Mouse (Mus musculus): ENCODE data around the gene Depdc5.

The Depdc5 gene

DNA sequence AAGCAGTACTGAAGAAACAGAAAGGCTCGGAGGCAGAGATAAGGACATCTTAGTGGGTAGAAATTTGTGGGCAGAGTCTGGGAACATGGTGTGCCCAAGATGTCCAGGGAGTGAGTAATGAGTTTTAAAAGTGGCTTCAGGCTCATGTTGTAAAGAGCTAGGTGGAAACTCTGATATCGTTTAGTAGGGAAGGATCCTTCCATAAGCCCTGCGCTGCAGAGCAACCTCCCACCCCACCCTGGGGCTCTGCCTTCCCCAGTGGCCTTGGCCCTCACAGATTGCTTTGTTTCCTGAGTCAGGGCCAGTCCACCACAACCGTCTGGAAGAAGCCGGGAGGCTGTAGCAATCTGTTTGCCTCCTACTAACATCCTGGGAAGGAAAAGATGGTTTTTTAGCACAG lies 152.1 kb downstream of the Depdc5 start:
- in situ Hi-C loops (cut with MboI; ENCODE audit: low pct_unique_long_range_greater_than_20kb in 1 of 2, low sequenced_read_pairs in 2 of 2, unreplicated experiment in 1 of 2), result no loop called here

DNA sequence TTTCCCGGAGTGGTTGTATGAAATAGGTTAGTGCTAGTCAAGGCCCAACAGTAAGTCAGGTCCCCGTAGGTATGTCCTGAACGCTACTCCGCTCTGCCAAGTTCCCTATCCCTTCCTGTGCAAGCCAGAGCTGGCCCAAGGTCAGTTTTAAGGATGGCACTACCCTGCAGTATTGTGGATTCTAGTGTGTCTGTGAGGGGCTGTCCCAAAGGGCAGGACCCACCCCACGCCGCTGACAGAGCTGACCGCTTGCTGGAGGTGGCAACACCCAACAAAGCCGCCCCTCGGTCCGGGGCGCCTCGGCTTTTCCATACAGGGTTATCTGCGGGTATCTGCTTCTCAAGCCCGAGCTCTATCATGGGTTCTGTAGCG lies 154.7 kb downstream of the Depdc5 start:
- in situ Hi-C loops (cut with MboI; ENCODE audit: low pct_unique_long_range_greater_than_20kb in 1 of 2, low sequenced_read_pairs in 2 of 2, unreplicated experiment in 1 of 2), result no loop called here

DNA sequence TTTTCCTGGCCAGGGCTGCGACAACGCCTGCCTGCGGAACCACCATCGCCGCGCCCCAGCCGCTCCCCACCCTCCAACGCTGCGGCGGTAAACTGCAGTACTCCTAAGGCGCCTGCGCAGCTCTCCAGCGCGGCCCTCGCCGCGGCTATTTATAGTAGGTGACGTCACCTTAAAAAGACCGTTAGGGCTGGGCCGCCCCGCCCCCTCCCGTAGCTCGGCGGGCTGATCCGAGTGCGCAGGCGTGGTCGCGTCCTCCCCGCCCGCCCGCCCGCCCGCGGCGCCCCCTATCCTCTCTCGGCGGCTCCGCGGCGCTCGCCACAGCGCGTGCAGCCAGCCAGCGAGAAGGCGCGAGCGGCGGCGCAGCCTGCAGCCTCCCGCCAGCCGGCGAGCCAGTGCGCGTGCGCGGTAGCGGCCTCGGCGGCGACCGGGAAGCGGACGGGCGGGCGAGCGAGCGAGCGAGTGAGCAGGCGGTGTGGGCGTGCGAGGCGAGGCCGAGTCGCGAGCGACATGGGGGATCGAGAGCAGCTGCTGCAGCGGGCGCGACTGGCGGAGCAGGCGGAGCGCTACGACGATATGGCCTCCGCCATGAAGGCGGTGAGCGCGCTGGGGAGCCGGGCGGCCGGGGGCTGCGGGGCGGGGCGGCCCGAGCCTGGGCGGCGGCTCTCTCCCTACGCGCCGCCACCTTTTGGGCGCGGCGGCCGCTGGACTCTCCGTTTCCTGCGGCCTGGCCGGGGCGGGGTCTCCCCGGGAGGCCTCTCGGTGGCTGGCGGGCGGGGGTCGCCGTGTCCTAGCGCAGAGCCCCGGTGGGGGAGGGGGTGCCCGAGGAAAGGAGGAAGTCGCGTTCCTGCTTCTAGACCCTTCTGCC lies 155.3 kb downstream of the Depdc5 start, which contains the start of gene Ywhah:
Gene Ywhah, plus strand, starts transcription at position 256 of the 865 bp plus-strand sequence.
- in situ Hi-C loops (cut with MboI; ENCODE audit: low pct_unique_long_range_greater_than_20kb in 1 of 2, low sequenced_read_pairs in 2 of 2, unreplicated experiment in 1 of 2), result no loop called here

DNA sequence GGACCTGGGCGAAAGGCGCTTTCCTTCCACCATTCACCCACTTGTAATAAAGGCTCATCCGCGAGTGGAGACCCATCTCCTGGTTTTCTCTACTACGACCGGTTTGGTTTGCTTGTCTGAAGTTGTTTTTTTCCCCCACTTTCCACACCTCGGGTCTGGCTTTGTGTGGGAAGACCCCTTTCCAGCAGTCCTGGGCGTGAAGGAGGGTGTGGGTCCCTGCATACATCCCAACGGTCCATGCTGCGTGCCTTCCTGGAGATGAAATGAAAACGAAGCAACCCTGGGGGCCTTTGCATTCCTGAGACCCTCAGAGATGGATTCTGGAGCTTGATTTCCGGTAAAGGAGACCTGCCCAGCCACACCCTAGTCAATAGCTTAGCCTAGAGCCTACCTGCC lies 155.9 kb downstream of the Depdc5 start:
- in situ Hi-C loops (cut with MboI; ENCODE audit: low pct_unique_long_range_greater_than_20kb in 1 of 2, low sequenced_read_pairs in 2 of 2, unreplicated experiment in 1 of 2), result no loop called here

GRCm38 (mm10) chr5:33021622-33022021 lies 158.1 kb downstream of the Depdc5 start:
- in situ Hi-C loops (cut with MboI; ENCODE audit: low pct_unique_long_range_greater_than_20kb in 1 of 2, low sequenced_read_pairs in 2 of 2, unreplicated experiment in 1 of 2), result no loop called here

- in situ Hi-C loops (cut with MboI; ENCODE audit: low pct_unique_long_range_greater_than_20kb in 1 of 2, low sequenced_read_pairs in 2 of 2, unreplicated experiment in 1 of 2), result no loop called here
Observed at GRCm38 (mm10) chr5:33023337-33023736, 159.8 kb downstream of the Depdc5 start.

DNA sequence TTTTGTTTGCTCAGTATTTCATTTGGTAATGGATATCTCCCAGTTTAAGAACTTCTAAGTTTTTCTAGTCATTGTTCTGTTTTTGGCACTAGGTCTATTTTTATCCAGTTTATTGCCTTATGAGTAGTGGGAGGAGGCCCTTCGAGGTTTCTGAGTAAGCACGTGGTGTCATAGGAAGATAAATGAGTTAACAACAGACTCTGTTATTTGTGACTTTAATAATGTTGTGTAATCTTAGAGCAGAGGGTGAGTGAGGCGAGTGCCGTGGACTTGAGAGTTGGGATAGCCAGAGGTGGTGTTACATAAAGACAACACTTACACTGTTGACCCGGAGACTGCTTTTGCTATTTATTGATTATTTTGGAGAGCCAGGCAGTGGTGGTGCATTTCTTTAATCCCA lies 161.0 kb downstream of the Depdc5 start:
- in situ Hi-C loops (cut with MboI; ENCODE audit: low pct_unique_long_range_greater_than_20kb in 1 of 2, low sequenced_read_pairs in 2 of 2, unreplicated experiment in 1 of 2), result no loop called here

DNA sequence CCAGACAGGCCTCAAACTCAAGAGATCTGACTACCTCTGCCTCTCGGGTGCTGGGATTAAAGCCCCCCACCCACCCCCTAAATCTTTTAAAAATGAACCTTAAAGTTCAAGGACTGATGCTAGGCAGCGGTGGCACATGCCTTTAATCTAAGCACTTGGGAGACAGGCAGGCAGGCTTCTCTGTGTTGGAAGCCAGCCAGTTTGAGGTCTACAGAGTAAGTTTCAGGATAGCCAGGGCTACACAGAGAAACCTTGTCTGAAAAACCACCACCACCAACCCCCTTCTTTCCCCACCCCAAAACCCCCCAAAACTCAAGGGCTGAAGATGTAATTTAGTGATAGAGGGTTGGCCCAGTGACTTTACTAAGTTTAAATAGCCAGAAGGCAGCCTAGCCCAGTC lies 165.2 kb downstream of the Depdc5 start:
- in situ Hi-C loops (cut with MboI; ENCODE audit: low pct_unique_long_range_greater_than_20kb in 1 of 2, low sequenced_read_pairs in 2 of 2, unreplicated experiment in 1 of 2), result loop anchor here in 1 of 2 experiments (25.0 kb wide), 1 partner anchor 441 kb away; no protein-coding TSS in a partner anchor

- in situ Hi-C loops (cut with MboI; ENCODE audit: low pct_unique_long_range_greater_than_20kb in 1 of 2, low sequenced_read_pairs in 2 of 2, unreplicated experiment in 1 of 2), result loop anchor here (5.0 to 25.0 kb wide), 4 partner anchors 103 to 443 kb away; no protein-coding TSS in a partner anchor
Observed at GRCm38 (mm10) chr5:33030425-33031175, 167.1 kb downstream of the Depdc5 start.

DNA sequence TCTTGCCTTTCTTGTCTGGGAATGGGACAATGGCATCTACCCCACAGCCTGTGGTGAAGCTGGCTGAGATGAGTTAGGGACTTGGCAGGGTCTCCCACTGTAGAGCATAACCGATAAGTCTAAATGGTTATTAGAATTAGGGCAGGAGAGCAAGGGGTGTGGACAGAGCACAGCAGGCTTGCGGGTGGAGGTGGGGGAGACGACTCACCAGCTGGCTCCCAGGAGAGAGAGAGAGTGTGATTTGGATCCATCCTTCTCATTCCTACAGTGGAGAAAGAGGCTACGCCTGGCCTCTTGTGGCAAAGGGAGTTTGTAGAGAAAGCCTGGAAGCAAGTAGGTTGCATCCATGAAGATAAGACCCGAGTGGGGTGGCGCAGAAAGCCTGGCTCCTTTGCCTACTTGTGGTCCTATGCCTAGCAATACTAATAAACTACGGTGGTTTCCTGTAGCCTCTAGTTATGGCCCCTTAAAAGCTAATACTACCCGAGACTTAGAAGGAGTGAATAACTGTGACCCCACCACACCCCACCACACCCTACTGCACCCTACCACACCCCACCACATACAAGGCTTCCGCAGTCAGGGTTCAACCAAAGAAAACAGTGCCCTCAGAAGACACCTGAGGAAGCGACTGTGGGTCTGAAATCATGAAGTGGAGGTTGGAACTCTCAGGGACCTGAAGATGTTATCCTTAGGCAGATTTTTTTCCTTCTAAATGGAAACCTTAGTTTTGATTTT lies 168.7 kb downstream of the Depdc5 start:
- in situ Hi-C loops (cut with MboI; ENCODE audit: low pct_unique_long_range_greater_than_20kb in 1 of 2, low sequenced_read_pairs in 2 of 2, unreplicated experiment in 1 of 2), result loop anchor here (5.0 to 25.0 kb wide), 4 partner anchors 105 to 445 kb away; no protein-coding TSS in a partner anchor

- in situ Hi-C loops (cut with MboI; ENCODE audit: low pct_unique_long_range_greater_than_20kb in 1 of 2, low sequenced_read_pairs in 2 of 2, unreplicated experiment in 1 of 2), result loop anchor here (5.0 to 25.0 kb wide), 4 partner anchors 106 to 446 kb away; no protein-coding TSS in a partner anchor
Observed at GRCm38 (mm10) chr5:33033121-33033520, 169.6 kb downstream of the Depdc5 start.

DNA sequence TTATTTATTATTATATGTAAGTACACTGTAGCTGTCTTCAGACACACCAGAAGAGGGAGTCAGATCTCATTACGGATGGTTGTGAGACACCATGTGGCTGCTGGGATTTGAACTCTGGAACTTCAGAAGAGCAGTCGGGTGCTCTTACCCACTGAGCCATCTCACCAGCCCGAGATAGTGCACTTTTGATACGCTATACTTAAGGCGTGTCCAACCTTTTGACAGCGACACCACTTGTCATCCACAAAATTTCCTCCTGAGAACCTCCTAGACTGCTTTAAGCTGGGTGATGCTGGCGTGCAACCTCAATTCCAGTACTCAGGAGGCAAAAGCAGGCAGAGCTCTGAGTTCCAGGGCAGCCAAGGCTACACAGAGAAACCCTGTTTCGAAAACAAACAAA lies 170.1 kb downstream of the Depdc5 start:
- in situ Hi-C loops (cut with MboI; ENCODE audit: low pct_unique_long_range_greater_than_20kb in 1 of 2, low sequenced_read_pairs in 2 of 2, unreplicated experiment in 1 of 2), result loop anchor here (5.0 to 25.0 kb wide), 4 partner anchors 106 to 446 kb away; no protein-coding TSS in a partner anchor

DNA sequence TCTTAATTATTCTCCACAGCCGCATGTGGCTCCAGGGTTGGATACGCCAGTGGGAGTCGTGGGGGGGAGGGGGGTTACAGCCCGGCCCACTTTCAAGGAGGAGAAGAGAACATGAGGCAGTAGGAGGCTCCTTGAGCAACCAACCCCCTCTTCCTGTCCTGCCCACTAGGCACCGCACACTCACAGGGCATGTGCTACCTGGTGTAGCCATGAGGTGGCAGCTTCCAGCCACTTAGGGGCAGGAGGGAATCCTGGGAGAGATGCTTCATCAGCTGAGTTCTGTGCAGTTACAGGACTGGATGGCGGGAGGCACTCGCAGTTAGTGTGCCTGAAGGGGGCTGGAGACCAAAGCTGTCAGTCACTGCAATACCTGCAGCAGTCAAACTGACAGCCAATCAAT lies 170.6 kb downstream of the Depdc5 start:
- in situ Hi-C loops (cut with MboI; ENCODE audit: low pct_unique_long_range_greater_than_20kb in 1 of 2, low sequenced_read_pairs in 2 of 2, unreplicated experiment in 1 of 2), result loop anchor here (5.0 to 25.0 kb wide), 4 partner anchors 107 to 447 kb away; no protein-coding TSS in a partner anchor

DNA sequence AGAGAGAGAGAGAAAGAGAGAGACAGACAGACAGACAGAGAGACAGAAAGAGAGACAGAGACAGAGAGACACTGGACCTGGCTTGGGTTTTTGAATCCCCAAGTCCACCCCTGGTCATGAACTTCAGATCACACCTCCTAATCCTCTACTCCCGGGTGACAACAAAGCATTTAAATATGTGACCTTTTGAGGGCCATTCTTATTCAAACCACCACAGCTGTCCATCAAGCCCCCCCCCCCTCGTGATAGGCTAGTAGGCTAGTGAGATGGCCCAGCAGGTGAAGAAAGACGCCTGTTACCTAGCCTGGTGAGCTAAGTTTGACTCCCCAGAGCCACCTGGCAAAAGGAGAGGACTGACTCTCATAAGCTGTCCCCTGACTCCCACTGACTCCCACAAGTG lies 171.4 kb downstream of the Depdc5 start:
- in situ Hi-C loops (cut with MboI; ENCODE audit: low pct_unique_long_range_greater_than_20kb in 1 of 2, low sequenced_read_pairs in 2 of 2, unreplicated experiment in 1 of 2), result loop anchor here (5.0 to 25.0 kb wide), 4 partner anchors 108 to 448 kb away; no protein-coding TSS in a partner anchor

DNA sequence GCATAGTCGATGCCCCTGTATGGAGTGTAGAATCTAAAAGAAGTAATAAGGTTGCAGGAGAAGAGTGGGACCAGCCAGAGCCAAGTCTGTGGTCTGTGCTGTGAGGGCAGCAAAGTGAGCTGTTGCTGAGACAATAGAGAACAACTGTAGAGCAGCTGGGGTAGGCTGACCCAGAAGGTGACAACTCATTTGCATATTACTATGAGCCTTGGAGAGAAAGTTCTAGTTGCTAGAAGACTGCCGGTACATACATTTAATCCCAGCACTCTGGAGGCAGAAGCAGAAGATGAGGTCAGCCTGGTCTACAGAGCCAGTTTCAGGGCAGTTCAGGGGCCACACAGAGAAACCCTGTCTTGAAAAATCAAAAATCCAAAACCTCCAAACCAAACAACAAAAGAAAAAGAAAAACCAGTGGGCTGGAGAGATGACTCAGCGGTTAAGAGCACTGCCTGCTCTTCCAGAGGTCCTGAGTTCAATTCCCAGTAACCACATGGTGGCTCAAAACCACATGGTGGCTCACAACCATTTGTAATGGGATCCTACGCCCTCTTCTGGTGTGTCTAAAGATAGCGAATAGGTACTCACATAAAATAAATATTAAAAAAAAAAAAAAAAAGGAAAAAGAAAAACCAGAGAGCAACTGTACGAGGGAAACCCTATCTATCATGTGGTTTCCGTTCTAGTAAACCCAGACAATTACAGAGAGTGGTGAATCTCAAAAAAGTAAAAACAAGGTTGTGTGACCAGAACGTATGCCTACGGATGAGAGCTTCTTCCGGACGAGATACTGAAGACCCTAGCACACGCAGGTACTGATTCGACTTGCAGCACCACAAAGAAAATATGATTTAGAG lies 175.4 kb downstream of the Depdc5 start:
- in situ Hi-C loops (cut with MboI; ENCODE audit: low pct_unique_long_range_greater_than_20kb in 1 of 2, low sequenced_read_pairs in 2 of 2, unreplicated experiment in 1 of 2), result loop anchor here (10.0 to 25.0 kb wide), 3 partner anchors 114 to 452 kb away; no protein-coding TSS in a partner anchor

GRCm38 (mm10) chr5:33039510-33039911 lies 176.0 kb downstream of the Depdc5 start:
- in situ Hi-C loops (cut with MboI; ENCODE audit: low pct_unique_long_range_greater_than_20kb in 1 of 2, low sequenced_read_pairs in 2 of 2, unreplicated experiment in 1 of 2), result loop anchor here (10.0 to 25.0 kb wide), 3 partner anchors 115 to 452 kb away; no protein-coding TSS in a partner anchor

DNA sequence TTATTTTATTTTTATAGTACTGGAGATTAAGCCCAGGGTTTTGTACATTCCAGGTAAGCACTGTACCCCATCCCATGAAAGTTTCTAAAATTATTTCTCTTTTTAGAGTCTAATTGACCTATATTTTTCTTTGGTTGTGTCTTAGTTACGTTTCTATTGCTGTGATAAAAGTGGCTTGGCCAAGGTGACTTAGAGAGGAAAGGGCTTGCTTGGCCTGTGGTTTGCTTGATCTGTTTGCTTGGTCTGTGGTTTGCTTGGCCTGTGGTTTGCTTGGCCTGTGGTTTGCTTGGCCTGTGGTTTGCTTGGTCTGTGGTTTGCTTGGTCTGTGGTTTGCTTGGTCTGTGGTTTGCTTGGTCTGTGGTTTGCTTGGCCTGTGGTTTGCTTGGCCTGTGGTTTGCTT lies 177.2 kb downstream of the Depdc5 start:
- in situ Hi-C loops (cut with MboI; ENCODE audit: low pct_unique_long_range_greater_than_20kb in 1 of 2, low sequenced_read_pairs in 2 of 2, unreplicated experiment in 1 of 2), result loop anchor here in 1 of 2 experiments (25.0 kb wide), 1 partner anchor 453 kb away; no protein-coding TSS in a partner anchor
